Mouse (Mus musculus) embryonic facial prominence, embryonic 12.5 days (tissue): ENCODE measurements around the gene Gnl1. TPM values are rescaled to one million over a fixed set of nuclear protein-coding genes. Genes with fewer than 3 reads are reported as not detected.
"Not testable (repeated sequence)": the region's sequence is repeated elsewhere in the genome, so short reads cannot be mapped to it uniquely, and the experiment has no call there.

ENCODE experiments used
- ATAC-seq: fragments of 200-750 bp; cut with Nextera tagmentation; 2 replicates; pipeline ENCODE4 v1.8.0; 2017; ENCODE audit not compliant: insufficient number of reproducible peaks, insufficient read depth, low FRiP score, low TSS enrichment
- H3K27ac ChIP-seq: fragments of 300-500 bp; sonication (generic); 2 replicates; pipeline ENCODE4 v1.5.1; 2016; ENCODE audit warnings: mild to moderate bottlenecking
- H3K27me3 ChIP-seq: fragments of 300-500 bp; sonication (generic); 2 replicates; pipeline ENCODE4 v1.6.1; 2016; ENCODE audit warnings: mild to moderate bottlenecking, moderate library complexity
- H3K36me3 ChIP-seq: fragments of 300-500 bp; sonication (generic); 2 replicates; pipeline ENCODE4 v1.6.1; 2016; ENCODE audit warnings: mild to moderate bottlenecking
- H3K4me1 ChIP-seq: fragments of 300-500 bp; sonication (generic); 2 replicates; pipeline ENCODE4 v1.6.1; 2016
- H3K4me2 ChIP-seq: fragments of 300-500 bp; sonication (generic); replicated peaks from 2 replicates; pipeline ENCODE4 v1.6.1; 2016; ENCODE audit warnings: mild to moderate bottlenecking, moderate library complexity
- H3K4me3 ChIP-seq: fragments of 300-500 bp; sonication (generic); 2 replicates; pipeline ENCODE4 v1.5.1; 2016; ENCODE audit warnings: mild to moderate bottlenecking
- H3K9ac ChIP-seq: fragments of 300-500 bp; sonication (generic); 2 replicates; pipeline ENCODE4 v1.6.1; 2016; ENCODE audit warnings: mild to moderate bottlenecking, moderate library complexity
- H3K9me3 ChIP-seq: fragments of 300-500 bp; sonication (generic); 2 replicates; pipeline ENCODE4 v1.6.1; 2016; ENCODE audit warnings: mild to moderate bottlenecking, moderate library complexity
- WGBS: fragments of 180-500 bp; shearing (Covaris S2); methylation state at CpG from one replicate; pipeline ENCODE4 v1.1.7; 2016; 5-methylcytosine and 5-hydroxymethylcytosine counted together
- polyA plus RNA-seq: library from polyadenylated mRNA; unstranded; fragments of >200 nt; fragmentation: Nextera tagmentation; extraction: Ambion mirVana; gene quantifications from 2 replicates; pipeline ENCODE4 v1.2.1, GENCODE M21; 2016

Gnl1 gene
- polyA plus RNA-seq, 1 experiment from 2014 or later, result 71.5 TPM

GRCm38 (mm10) chr17:35996949-35997348 lies 17.3 kb downstream of the Gnl1 start:
- WGBS, result 3% methylated on average over 11 of the region's 11 CpGs
- Histone ChIP-seq H3K9ac (no peak overlapping the region), H3K4me2 (no peak overlapping the region), H3K36me3 (no peaks in the 10 kb centered on the region), H3K27ac (no peak overlapping the region), H3K4me3 (no peak overlapping the region), H3K4me1 (peaks cover 9% of the 10 kb centered on the region), H3K27me3 (no peaks in the 10 kb centered on the region), H3K9me3 (no peaks in the 10 kb centered on the region)
- no peak for ATAC-seq

GRCm38 (mm10) chr17:35997713-35998510 lies 18.3 kb downstream of the Gnl1 start:
- Histone ChIP-seq H3K36me3 (no peaks in the 10 kb centered on the region), H3K27ac (no peak overlapping the region), H3K9ac (no peak overlapping the region), H3K4me2 (no peak overlapping the region), H3K9me3 (no peaks in the 10 kb centered on the region), H3K4me3 (no peak overlapping the region), H3K27me3 (no peaks in the 10 kb centered on the region), H3K4me1 (peaks cover 9% of the 10 kb centered on the region)
- no peak for ATAC-seq
- WGBS, result 56% methylated on average over 12 of the region's 12 CpGs

GRCm38 (mm10) chr17:35998545-35999305 lies 19.1 kb downstream of the Gnl1 start:
- Histone ChIP-seq H3K9ac (no peak overlapping the region), H3K4me2 (no peak overlapping the region), H3K4me3 (no peak overlapping the region), H3K27ac (no peak overlapping the region), H3K4me1 (peaks cover 9% of the 10 kb centered on the region), H3K9me3 (no peaks in the 10 kb centered on the region), H3K27me3 (no peaks in the 10 kb centered on the region), H3K36me3 (no peaks in the 10 kb centered on the region)
- ATAC-seq, result no peak
- WGBS, result 83% methylated on average over 6 of the region's 6 CpGs

- Histone ChIP-seq H3K4me2 (no peak overlapping the region), H3K4me1 (peaks cover 9% of the 10 kb centered on the region), H3K27me3 (no peaks in the 10 kb centered on the region), H3K27ac (no peak overlapping the region), H3K9ac (no peak overlapping the region), H3K4me3 (no peak overlapping the region), H3K9me3 (no peaks in the 10 kb centered on the region), H3K36me3 (no peaks in the 10 kb centered on the region)
- no peak for ATAC-seq
- WGBS, result 86% methylated on average over 7 of the region's 7 CpGs
Measured at GRCm38 (mm10) chr17:35999356-35999755, 19.7 kb downstream of the Gnl1 start.

- 91% methylated on average over 4 of the region's 4 CpGs for WGBS
- H3K36me3 ChIP-seq, result no peaks in the 10 kb centered on the region
- no peaks in the 10 kb centered on the region for H3K27me3 ChIP-seq
- peaks cover 6% of the 10 kb centered on the region for H3K4me1 ChIP-seq
- H3K9me3 ChIP-seq, result no peaks in the 10 kb centered on the region
- no peak overlapping the region for H3K9ac ChIP-seq
- H3K4me3 ChIP-seq, result no peak overlapping the region
- no peak overlapping the region for H3K27ac ChIP-seq
- no peak for ATAC-seq
- no peak overlapping the region for H3K4me2 ChIP-seq
Measured at GRCm38 (mm10) chr17:36000349-36000748, 20.7 kb downstream of the Gnl1 start.

GRCm38 (mm10) chr17:36001121-36001897 lies 21.7 kb downstream of the Gnl1 start:
- Histone ChIP-seq H3K9ac (no peak overlapping the region), H3K4me2 (no peak overlapping the region), H3K9me3 (no peaks in the 10 kb centered on the region), H3K4me3 (no peak overlapping the region), H3K36me3 (no peaks in the 10 kb centered on the region), H3K27me3 (no peaks in the 10 kb centered on the region), H3K4me1 (0 out of 2 replicates have a peak, but pooled peaks cover 3% of the 10 kb centered on the region), H3K27ac (no peak overlapping the region)
- 94% methylated on average over 12 of the region's 12 CpGs for WGBS
- ATAC-seq, result no peak

GRCm38 (mm10) chr17:36001966-36002365 lies 22.3 kb downstream of the Gnl1 start:
- ATAC-seq, result no peak

GRCm38 (mm10) chr17:36003331-36003730 lies 23.7 kb downstream of the Gnl1 start:
- no peak overlapping the region for H3K9ac ChIP-seq
- no peaks in the 10 kb centered on the region for H3K9me3 ChIP-seq
- H3K27ac ChIP-seq, result no peak overlapping the region
- ATAC-seq, result no peak
- 91% methylated on average over 7 of the region's 7 CpGs for WGBS
- H3K4me2 ChIP-seq, result no peak overlapping the region
- no peak overlapping the region for H3K4me3 ChIP-seq
- H3K27me3 ChIP-seq, result no peaks in the 10 kb centered on the region
- H3K36me3 ChIP-seq, result no peaks in the 10 kb centered on the region
- H3K4me1 ChIP-seq, result no peaks in the 10 kb centered on the region

More at GRCm38 (mm10) chr17:36001966-36002365, 22.3 kb downstream of the Gnl1 start:
- Histone ChIP-seq H3K4me3 (no peak overlapping the region), H3K27me3 (no peaks in the 10 kb centered on the region), H3K4me2 (no peak overlapping the region), H3K36me3 (no peaks in the 10 kb centered on the region), H3K4me1 (0 out of 2 replicates have a peak, but pooled peaks cover 3% of the 10 kb centered on the region), H3K9ac (no peak overlapping the region), H3K27ac (no peak overlapping the region), H3K9me3 (no peaks in the 10 kb centered on the region)
- WGBS, result 91% methylated on average over 6 of the region's 6 CpGs

- 97% methylated on average over 7 of the region's 7 CpGs for WGBS
- H3K4me1 ChIP-seq, H3K27me3 ChIP-seq, H3K36me3 ChIP-seq, ATAC-seq, H3K9ac ChIP-seq, H3K4me2 ChIP-seq, H3K9me3 ChIP-seq, H3K4me3 ChIP-seq, H3K27ac ChIP-seq: not testable (repeated sequence)
Measured at GRCm38 (mm10) chr17:36004409-36004808, 24.8 kb downstream of the Gnl1 start.

GRCm38 (mm10) chr17:36014977-36015376 lies 35.3 kb downstream of the Gnl1 start:
- Histone ChIP-seq H3K4me3 (no peak overlapping the region), H3K36me3 (peaks cover 12% of the 10 kb centered on the region), H3K4me2 (no peak overlapping the region), H3K27ac (no peak overlapping the region), H3K4me1 (no peaks in the 10 kb centered on the region), H3K9ac (no peak overlapping the region), H3K9me3 (no peaks in the 10 kb centered on the region), H3K27me3 (no peaks in the 10 kb centered on the region)
- WGBS, result 97% methylated on average over 5 of the region's 5 CpGs
- ATAC-seq, result no peak

- ATAC-seq, result no peak
- H3K9ac ChIP-seq, result no peak overlapping the region
Measured at GRCm38 (mm10) chr17:36017046-36017445, 37.4 kb downstream of the Gnl1 start.

More at GRCm38 (mm10) chr17:36017046-36017445, 37.4 kb downstream of the Gnl1 start:
- Histone ChIP-seq H3K4me1 (peaks cover 3% of the 10 kb centered on the region; the same call in 1 of the 2 replicates), H3K27me3 (no peaks in the 10 kb centered on the region), H3K36me3 (peaks cover 12% of the 10 kb centered on the region), H3K4me2 (no peak overlapping the region), H3K27ac (no peak overlapping the region), H3K4me3 (no peak overlapping the region), H3K9me3 (no peaks in the 10 kb centered on the region)
- WGBS, result 89% methylated on average over 5 of the region's 5 CpGs
